Mouse (Mus musculus) bone marrow macrophage, adult 2 months (primary cell): ENCODE data around the gene Tex36. TPM values are rescaled to one million over a fixed set of nuclear protein-coding genes. Genes with fewer than 3 reads are reported as not detected.

Experiments
- H3K27ac ChIP-seq: 2 replicates; pipeline ENCODE4 v1.5.1; 2012; ENCODE audit warnings: low read depth, low read length; ENCODE audit not compliant: insufficient read depth
- H3K4me1 ChIP-seq: 2 replicates; pipeline ENCODE4 v1.6.1; 2012; ENCODE audit warnings: low read length; ENCODE audit not compliant: control insufficient read depth, insufficient read depth
- H3K4me3 ChIP-seq: 2 replicates; pipeline ENCODE4 v1.5.1; 2012; ENCODE audit warnings: mild to moderate bottlenecking, low read length, moderate library complexity; ENCODE audit not compliant: insufficient read depth
- CTCF ChIP-seq: IDR thresholded peaks from 2 replicates; pipeline ENCODE4 v1.5.1; 2012; ENCODE audit warnings: low read depth, mild to moderate bottlenecking, low read length, moderate library complexity
- POLR2A ChIP-seq: IDR thresholded peaks from 2 replicates; pipeline ENCODE4 v1.6.1; 2012; ENCODE audit warnings: mild to moderate bottlenecking, low read depth, low read length, borderline replicate concordance
- polyA plus RNA-seq: library from polyadenylated mRNA; stranded (reverse); fragments of >200 nt; gene quantifications from 2 replicates; pipeline ENCODE4 v1.2.4, GENCODE M21; 2012; ENCODE audit not compliant: missing spikeins, insufficient read depth, insufficient read length

The Tex36 gene
- polyA plus RNA-seq, 1 experiment, result not detected

- TF ChIP-seq POLR2A (no peak), CTCF (no peak)
- H3K4me1 ChIP-seq, result no peaks in the 10 kb centered on the region
- H3K4me3 ChIP-seq, result no peak overlapping the region
- no peak overlapping the region for H3K27ac ChIP-seq
Observed at GRCm38 (mm10) chr7:133564600-133564999, 37.4 kb downstream of the Tex36 start.

- no peaks in the 10 kb centered on the region for H3K4me1 ChIP-seq
- H3K4me3 ChIP-seq, result no peak overlapping the region
- no peak for TF ChIP-seq POLR2A
- no peak for TF ChIP-seq CTCF
- H3K27ac ChIP-seq, result no peak overlapping the region
Observed at GRCm38 (mm10) chr7:133563175-133563824, 38.7 kb downstream of the Tex36 start.

GRCm38 (mm10) chr7:133555786-133556492 is 46.0 kb downstream of the Tex36 start:
- no peak overlapping the region for H3K4me3 ChIP-seq
- no peaks in the 10 kb centered on the region for H3K4me1 ChIP-seq
- H3K27ac ChIP-seq, result no peak overlapping the region
- TF ChIP-seq POLR2A (no peak), CTCF (no peak)

GRCm38 (mm10) chr7:133552306-133552991 is 49.5 kb downstream of the Tex36 start:
- Histone ChIP-seq H3K4me3 (no peak overlapping the region), H3K4me1 (no peaks in the 10 kb centered on the region), H3K27ac (no peak overlapping the region)
- no peak for TF ChIP-seq POLR2A
- TF ChIP-seq CTCF, result no peak

- no peak overlapping the region for H3K27ac ChIP-seq
- TF ChIP-seq CTCF (no peak), POLR2A (no peak)
- H3K4me1 ChIP-seq, result no peaks in the 10 kb centered on the region
- H3K4me3 ChIP-seq, result no peak overlapping the region
Observed at GRCm38 (mm10) chr7:133551000-133551399, 51.0 kb downstream of the Tex36 start.

- Histone ChIP-seq H3K4me1 (no peaks in the 10 kb centered on the region), H3K27ac (no peak overlapping the region), H3K4me3 (no peak overlapping the region)
- TF ChIP-seq CTCF (no peak), POLR2A (no peak)
Observed at GRCm38 (mm10) chr7:133548434-133548833, 53.5 kb downstream of the Tex36 start.

- H3K4me1 ChIP-seq, result no peaks in the 10 kb centered on the region
- H3K4me3 ChIP-seq, result no peak overlapping the region
- TF ChIP-seq CTCF (no peak), POLR2A (no peak)
- no peak overlapping the region for H3K27ac ChIP-seq
Observed at GRCm38 (mm10) chr7:133545631-133546030, 56.3 kb downstream of the Tex36 start.

GRCm38 (mm10) chr7:133544966-133545365 is 57.0 kb downstream of the Tex36 start:
- no peak overlapping the region for H3K4me3 ChIP-seq
- no peak for TF ChIP-seq POLR2A
- TF ChIP-seq CTCF, result no peak
- no peak overlapping the region for H3K27ac ChIP-seq
- H3K4me1 ChIP-seq, result no peaks in the 10 kb centered on the region

- H3K4me3 ChIP-seq, result no peak overlapping the region
- no peak overlapping the region for H3K27ac ChIP-seq
- H3K4me1 ChIP-seq, result no peaks in the 10 kb centered on the region
- no peak for TF ChIP-seq CTCF
- TF ChIP-seq POLR2A, result no peak
Observed at GRCm38 (mm10) chr7:133543131-133543530, 58.8 kb downstream of the Tex36 start.

- H3K27ac ChIP-seq, result no peak overlapping the region
- TF ChIP-seq CTCF (no peak), POLR2A (no peak)
- no peaks in the 10 kb centered on the region for H3K4me1 ChIP-seq
- H3K4me3 ChIP-seq, result no peak overlapping the region
Observed at GRCm38 (mm10) chr7:133537366-133537765, 64.6 kb downstream of the Tex36 start.

Other genes starting within 250 kb of the Tex36 start
- 8.3 and 14.9 TPM in 2 replicates for gene Edrf1, start 35.4 kb upstream of the Tex36 start, polyA plus RNA-seq
- not detected in 2 replicates for gene Mmp21, start 77.9 kb upstream of the Tex36 start, polyA plus RNA-seq
- gene Bccip, start 107.2 kb upstream of the Tex36 start, polyA plus RNA-seq, result 54.1 and 65.1 TPM in 2 replicates
- gene Uros, start 107.9 kb upstream of the Tex36 start, polyA plus RNA-seq, result 9.4 and 10.3 TPM in 2 replicates
- gene Fank1, start 174.7 kb upstream of the Tex36 start, polyA plus RNA-seq, result not detected in 2 replicates
- 13.7 and 16.0 TPM in 2 replicates for gene Dhx32, start 180.6 kb upstream of the Tex36 start, polyA plus RNA-seq